Mouse (Mus musculus) testis, adult 2 months (tissue): ENCODE data around the gene Fn1.

ENCODE experiments used
- CTCF ChIP-seq: fragments of 200-500 bp; IDR thresholded peaks from 2 replicates; pipeline ENCODE4 v1.5.1; 2012; ENCODE audit warnings: low read depth, mild to moderate bottlenecking, inconsistent platforms, low read length, moderate library complexity; ENCODE audit not compliant: control insufficient read depth, insufficient read depth, insufficient replicate concordance
- POLR2A ChIP-seq: fragments of 200-500 bp; IDR thresholded peaks from 2 replicates; pipeline ENCODE4 v1.6.1; 2012; ENCODE audit warnings: low read depth, mild to moderate bottlenecking, inconsistent platforms, low read length, moderate library complexity; ENCODE audit not compliant: control insufficient read depth

- TF ChIP-seq POLR2A = no peak
- no peak for TF ChIP-seq CTCF
Observed at GRCm38 (mm10) chr1:71621526-71621925, 31.5 kb downstream of the Fn1 start.
